Mouse (Mus musculus): ENCODE measurements around the gene Mthfd1.

The Mthfd1 gene

DNA sequence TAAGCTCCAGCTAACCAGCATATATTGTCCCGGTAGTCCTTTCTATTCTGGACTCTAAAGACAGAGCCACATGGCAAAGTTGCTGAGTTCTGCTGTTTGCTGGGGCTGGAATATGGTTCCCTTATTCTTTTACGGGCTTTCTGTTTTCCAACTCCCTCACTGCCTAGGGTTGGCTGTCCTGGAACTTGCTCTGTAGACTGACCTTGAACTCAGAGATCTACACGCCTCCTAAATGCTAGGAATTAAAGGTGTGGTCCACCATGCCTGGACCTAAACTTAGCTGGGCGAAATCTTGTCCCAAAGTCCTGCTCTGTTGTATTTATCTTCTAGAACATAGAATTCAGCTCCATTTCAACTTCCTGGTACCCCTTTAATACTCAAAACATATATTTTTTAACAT lies 6.5 kb downstream of the Mthfd1 start:
- in situ Hi-C loops (cut with MboI; ENCODE audit: unreplicated experiment in 2 of 2): loop anchor here in 1 of 2 experiments (5.0 to 10.0 kb wide), 4 partner anchors 81 to 543 kb away; no protein-coding TSS in a partner anchor

GRCm38 (mm10) chr12:76262918-76263317 lies 7.8 kb downstream of the Mthfd1 start:
- in situ Hi-C loops (cut with MboI; ENCODE audit: unreplicated experiment in 2 of 2): loop anchor here in 1 of 2 experiments (5.0 to 10.0 kb wide), 4 partner anchors 79 to 542 kb away; no protein-coding TSS in a partner anchor

DNA sequence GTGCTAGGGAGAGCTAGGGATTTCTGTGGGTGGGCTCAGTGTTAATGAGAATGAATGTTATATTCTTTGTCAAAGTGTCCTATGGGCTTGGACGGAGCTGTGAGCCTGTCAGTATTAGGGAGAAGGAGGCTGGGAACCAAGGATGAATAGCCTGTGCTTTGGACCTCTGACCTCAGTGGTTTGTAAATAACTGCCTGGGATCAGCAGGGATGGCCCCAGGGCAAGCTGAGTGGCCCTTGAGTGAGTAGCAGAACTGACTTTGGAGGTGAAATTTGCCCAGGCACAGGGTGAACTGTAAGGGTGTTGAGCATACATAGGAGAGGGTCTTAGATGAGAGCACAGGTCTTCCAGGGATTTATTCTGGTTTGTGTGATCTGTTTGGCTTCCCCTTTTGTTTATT lies 8.8 kb downstream of the Mthfd1 start:
- in situ Hi-C loops (cut with MboI; ENCODE audit: unreplicated experiment in 2 of 2): loop anchor here in 1 of 2 experiments (5.0 to 10.0 kb wide), 4 partner anchors 78 to 541 kb away; no protein-coding TSS in a partner anchor

DNA sequence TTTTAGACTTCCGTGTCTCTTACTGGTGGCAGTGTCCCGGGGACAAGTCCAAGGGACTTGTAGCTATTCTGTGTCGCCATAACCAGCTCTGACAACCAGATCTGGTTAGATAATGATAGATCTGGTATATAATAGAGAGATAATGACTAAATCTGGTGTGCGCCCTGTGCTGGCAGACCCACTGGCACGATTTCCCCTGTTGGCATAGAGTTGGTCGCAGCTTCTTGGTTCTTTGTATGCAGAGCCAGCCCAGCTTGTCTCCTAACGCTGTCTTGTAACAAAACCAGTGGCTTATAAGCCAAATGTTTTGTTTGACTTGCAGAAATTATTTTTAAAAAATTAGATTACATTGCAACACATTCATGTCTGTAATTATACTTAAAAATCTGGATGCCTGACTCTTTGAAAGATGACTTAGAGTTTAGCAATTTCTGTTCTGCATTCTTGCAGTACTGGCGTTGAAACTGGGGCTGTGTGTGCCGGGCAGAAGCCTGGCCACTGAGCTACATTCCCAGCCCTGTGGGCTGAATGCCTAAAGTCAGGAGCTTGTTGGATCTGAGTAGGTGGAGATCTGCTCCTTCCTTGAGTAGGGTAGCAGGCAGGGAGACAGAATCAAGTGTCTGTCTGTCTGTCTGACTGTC lies 9.3 kb downstream of the Mthfd1 start:
- in situ Hi-C loops (cut with MboI; ENCODE audit: unreplicated experiment in 2 of 2): loop anchor here in 1 of 2 experiments (5.0 to 10.0 kb wide), 4 partner anchors 78 to 540 kb away; no protein-coding TSS in a partner anchor

DNA sequence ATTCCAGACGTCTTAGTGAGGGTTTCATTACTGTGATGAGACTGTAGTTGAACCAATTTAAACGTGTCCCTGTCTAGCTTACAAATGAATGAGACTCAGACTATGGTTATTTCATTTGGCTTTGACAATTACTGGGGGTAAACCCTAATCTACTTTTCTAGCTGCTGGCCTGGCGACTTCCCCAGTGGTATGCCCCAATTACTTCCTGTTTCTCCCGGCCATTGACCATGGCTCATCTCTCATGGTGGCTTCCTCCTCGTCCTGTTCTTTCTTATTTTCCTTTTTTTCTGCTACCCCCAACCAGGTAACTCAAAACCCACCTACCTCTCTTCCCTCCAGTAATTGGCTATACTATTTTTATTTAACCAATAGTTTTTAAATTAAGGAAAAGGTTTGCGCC lies 9.9 kb downstream of the Mthfd1 start:
- in situ Hi-C loops (cut with MboI; ENCODE audit: unreplicated experiment in 2 of 2): loop anchor here (5.0 to 10.0 kb wide), 2 partner anchors 202 to 540 kb away; no protein-coding TSS in a partner anchor

DNA sequence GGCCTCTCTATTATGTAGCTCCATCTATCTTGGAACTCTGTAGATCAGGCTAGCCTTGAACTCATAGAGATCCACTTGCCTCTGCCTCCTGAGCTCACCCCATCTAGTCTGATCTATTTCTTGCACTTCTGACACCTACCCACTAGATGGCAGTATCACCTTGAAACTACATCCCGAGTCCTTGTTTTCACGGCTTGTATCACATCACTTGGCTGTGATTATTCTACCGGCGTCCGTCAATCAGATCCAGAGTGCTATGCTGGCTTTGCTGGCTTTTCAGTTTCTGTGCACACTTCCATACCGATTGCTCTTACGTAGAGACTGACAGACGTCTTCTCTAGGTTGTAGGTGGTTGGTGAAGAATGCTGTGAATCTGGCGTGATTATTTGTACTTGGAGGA lies 11.8 kb downstream of the Mthfd1 start:
- in situ Hi-C loops (cut with MboI; ENCODE audit: unreplicated experiment in 2 of 2): loop anchor here (5.0 to 10.0 kb wide), 2 partner anchors 200 to 538 kb away; no protein-coding TSS in a partner anchor

DNA sequence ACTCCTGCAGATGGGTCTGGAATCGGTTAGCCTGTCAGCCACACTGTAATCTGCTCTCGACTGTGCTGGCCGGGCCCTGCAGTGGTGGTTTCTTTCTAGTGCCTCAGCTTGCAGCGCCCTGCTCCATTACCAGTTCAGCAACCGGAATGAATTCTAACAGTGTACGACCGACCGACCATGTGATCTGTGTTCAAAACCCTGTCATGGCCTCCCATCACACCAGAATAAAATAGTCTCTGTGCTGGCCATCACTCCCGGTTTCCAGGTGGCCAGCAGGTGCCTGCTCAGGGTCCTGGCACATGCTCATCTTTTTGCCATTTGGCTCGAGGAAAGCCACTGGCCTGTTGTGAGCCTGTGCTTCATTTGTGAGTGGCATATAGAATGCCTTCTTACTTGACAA lies 13.6 kb downstream of the Mthfd1 start:
- in situ Hi-C loops (cut with MboI; ENCODE audit: unreplicated experiment in 2 of 2): loop anchor here (5.0 to 10.0 kb wide), 2 partner anchors 199 to 536 kb away; no protein-coding TSS in a partner anchor

DNA sequence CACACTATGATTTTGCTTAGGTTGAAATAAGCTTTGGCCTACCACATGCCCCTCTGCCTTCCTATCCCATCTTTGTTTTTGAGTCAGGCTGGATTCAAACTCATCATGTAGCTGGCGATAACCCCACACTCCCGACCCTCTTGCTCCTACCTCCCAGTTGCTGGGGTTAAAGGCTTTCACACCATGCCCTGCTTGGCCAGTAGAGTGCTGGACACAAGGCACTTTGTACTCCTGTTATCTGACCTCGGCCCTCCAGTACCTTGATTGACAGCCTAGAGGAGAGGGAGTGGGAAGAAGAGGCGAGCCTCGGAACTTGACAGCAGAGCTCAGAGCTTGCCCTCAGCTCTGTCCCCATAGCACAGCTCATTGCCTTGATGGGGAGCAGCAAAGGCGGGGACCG lies 14.1 kb downstream of the Mthfd1 start:
- in situ Hi-C loops (cut with MboI; ENCODE audit: unreplicated experiment in 2 of 2): loop anchor here (5.0 to 10.0 kb wide), 2 partner anchors 198 to 536 kb away; no protein-coding TSS in a partner anchor

GRCm38 (mm10) chr12:76271516-76271915 lies 16.4 kb downstream of the Mthfd1 start:
- in situ Hi-C loops (cut with MboI; ENCODE audit: unreplicated experiment in 2 of 2): no loop called here

GRCm38 (mm10) chr12:76272610-76273524 lies 17.8 kb downstream of the Mthfd1 start:
- in situ Hi-C loops (cut with MboI; ENCODE audit: unreplicated experiment in 2 of 2): no loop called here

DNA sequence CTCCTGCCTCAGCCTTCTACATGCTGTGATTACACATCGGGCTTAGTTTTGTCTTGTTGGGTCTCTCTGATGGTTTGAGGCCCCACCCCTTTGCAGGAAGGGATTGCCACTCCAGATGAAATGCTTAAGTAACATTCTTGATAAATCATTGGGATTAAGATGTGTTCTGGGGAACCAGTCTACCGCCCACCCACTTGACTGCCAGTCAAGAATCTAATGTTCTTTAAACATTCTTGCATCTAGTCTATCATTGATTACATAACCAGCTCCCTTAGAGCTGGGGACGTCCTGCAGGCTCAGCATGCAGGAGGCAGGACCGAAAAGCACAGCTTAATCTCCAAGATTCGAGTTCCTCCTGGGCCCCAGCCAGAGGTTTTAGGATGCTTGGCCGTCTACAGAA lies 23.1 kb downstream of the Mthfd1 start:
- in situ Hi-C loops (cut with MboI; ENCODE audit: unreplicated experiment in 2 of 2): loop anchor here in 1 of 2 experiments (25.0 kb wide), 1 partner anchor 484 kb away; the partner anchor contains the start of genes Churc1 and Fntb

GRCm38 (mm10) chr12:76280556-76280955 lies 25.5 kb downstream of the Mthfd1 start:
- in situ Hi-C loops (cut with MboI; ENCODE audit: unreplicated experiment in 2 of 2): loop anchor here in 1 of 2 experiments (25.0 kb wide), 1 partner anchor 482 kb away; the partner anchor contains the start of genes Churc1 and Fntb

- in situ Hi-C loops (cut with MboI; ENCODE audit: unreplicated experiment in 2 of 2): loop anchor here in 1 of 2 experiments (25.0 kb wide), 1 partner anchor 481 kb away; the partner anchor contains the start of genes Churc1 and Fntb
These were observed 26.1 kb downstream of the Mthfd1 start for GRCm38 (mm10) chr12:76281111-76281660.

GRCm38 (mm10) chr12:76282132-76282531 lies 27.0 kb downstream of the Mthfd1 start:
- in situ Hi-C loops (cut with MboI; ENCODE audit: unreplicated experiment in 2 of 2): loop anchor here in 1 of 2 experiments (25.0 kb wide), 1 partner anchor 480 kb away; the partner anchor contains the start of genes Churc1 and Fntb

GRCm38 (mm10) chr12:76282532-76283173 lies 27.6 kb downstream of the Mthfd1 start:
- in situ Hi-C loops (cut with MboI; ENCODE audit: unreplicated experiment in 2 of 2): loop anchor here in 1 of 2 experiments (25.0 kb wide), 1 partner anchor 480 kb away; the partner anchor contains the start of genes Churc1 and Fntb

GRCm38 (mm10) chr12:76285418-76285817 lies 30.3 kb downstream of the Mthfd1 start:
- in situ Hi-C loops (cut with MboI; ENCODE audit: unreplicated experiment in 2 of 2): loop anchor here in 1 of 2 experiments (25.0 kb wide), 1 partner anchor 477 kb away; the partner anchor contains the start of genes Churc1 and Fntb

DNA sequence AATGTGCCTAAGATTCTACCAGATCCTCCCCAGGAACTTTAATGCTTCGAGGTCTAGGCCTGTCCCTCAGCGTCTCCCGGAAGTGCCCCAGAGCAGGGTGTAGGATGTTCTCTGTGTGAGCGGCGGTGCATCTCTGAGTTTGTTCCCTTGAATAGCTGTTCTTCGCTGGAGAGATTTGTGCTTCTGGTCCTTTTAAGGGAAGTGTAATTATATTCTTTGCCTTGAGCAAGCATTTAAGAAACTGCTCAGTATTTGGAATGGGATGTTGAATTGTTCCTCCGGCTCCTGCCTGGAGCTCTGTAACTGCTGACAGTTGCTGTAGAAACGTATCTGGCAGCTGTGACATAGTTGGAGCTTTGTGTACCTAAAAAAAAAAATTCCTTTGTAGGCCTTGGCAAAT lies 32.9 kb downstream of the Mthfd1 start:
- in situ Hi-C loops (cut with MboI; ENCODE audit: unreplicated experiment in 2 of 2): loop anchor here in 1 of 2 experiments (25.0 kb wide), 1 partner anchor 474 kb away; the partner anchor contains the start of genes Churc1 and Fntb

- in situ Hi-C loops (cut with MboI; ENCODE audit: unreplicated experiment in 2 of 2): loop anchor here in 1 of 2 experiments (25.0 kb wide), 1 partner anchor 474 kb away; the partner anchor contains the start of genes Churc1 and Fntb
These were observed 33.4 kb downstream of the Mthfd1 start for GRCm38 (mm10) chr12:76288494-76288893.

DNA sequence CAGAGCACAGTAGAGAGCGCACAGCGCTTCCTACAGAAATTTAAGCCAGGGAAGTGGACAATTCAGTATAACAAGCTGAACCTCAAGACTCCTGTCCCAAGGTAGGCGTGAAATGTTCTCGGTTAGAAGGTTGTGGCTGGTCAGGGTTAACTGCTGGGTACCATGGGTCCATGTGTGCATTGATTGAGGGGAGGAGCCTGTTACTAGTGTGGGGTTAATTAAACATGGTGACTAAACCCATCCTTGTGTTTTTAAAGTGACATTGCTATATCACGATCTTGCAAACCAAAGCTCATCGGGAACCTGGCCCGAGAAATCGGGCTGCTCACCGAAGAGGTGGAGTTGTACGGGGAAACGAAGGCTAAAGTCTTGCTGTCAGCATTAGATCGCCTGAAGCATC lies 34.3 kb downstream of the Mthfd1 start:
- in situ Hi-C loops (cut with MboI; ENCODE audit: unreplicated experiment in 2 of 2): loop anchor here in 1 of 2 experiments (25.0 kb wide), 1 partner anchor 473 kb away; the partner anchor contains the start of genes Churc1 and Fntb
